Mouse (Mus musculus) duodenum, adult 2 months (tissue): Measurements from ENCODE around the gene Gfy. TPM values are rescaled to one million over a fixed set of nuclear protein-coding genes. Genes with fewer than 3 reads are reported as not detected.

Experiments
- polyA plus RNA-seq: library from polyadenylated mRNA; depleted of rRNA; stranded (reverse); fragments of >200 nt; gene quantifications from 2 replicates; pipeline ENCODE4 v1.2.3, GENCODE M21; 2012; ENCODE audit warnings: low replicate concordance; rRNA removed

Gene Gfy
- polyA plus RNA-seq: not detected in 2 replicates

DNA sequence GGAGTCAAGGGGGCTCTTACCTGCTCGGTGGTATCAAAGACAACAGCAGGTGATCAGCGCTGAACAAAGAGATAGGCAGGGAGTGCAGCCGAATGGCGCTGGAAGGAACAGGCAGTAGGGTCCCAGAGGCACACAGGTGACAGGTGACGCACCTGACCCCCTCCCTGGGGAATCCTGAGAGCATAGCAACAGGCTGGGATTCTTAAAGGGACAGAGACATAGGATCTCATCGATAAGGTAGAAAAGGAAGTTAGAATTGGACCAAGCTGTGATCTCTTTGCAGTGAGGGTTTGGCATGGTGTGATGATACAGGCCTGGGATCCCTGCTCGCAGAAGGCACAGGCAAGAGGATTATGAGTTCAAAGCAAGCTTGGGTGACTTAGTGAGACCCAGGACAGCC is at the start of gene Gfy:
Gene Gfy, minus strand, starts transcription at position 101 of the 400 bp plus-strand sequence.

DNA sequence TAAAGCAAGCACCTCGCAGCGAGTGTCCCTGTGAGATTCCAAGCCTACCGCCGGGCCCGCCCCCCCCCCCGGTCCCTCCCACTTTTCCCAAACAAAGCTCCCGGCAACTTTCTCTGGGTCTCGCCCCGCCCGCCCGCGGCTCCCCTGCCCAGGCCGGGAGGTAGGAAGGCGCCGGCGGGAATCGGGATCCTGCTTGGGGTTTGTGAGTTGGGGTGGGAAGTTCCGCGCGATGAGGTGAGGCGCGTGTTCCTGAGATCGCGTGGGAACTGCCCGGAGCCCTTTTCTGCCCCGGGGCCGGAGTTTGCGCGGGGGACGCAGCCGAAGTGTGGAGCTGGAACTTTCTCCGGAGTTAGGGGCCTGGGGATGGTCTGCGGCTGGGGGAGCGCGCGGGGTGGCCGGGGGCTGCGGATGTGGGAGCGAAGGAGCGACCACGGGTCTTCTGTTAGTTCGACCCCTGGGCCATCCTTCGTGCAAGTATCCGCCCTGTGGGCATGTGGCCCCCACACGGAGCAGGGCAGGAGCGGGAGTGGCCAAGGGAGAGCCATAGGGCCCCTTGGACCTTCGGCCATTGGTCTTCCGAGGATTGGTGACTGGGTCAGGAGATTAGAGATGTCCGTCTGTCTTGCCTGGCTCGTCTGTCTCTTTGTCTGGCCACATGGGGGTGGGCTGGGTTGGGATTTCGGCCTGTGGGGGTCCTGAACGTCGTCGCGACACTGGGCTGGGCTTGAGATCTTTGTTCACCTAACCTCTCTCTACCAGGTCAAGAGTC is 36.5 kb upstream of the Gfy start, which contains the start of gene Tead2:
Gene Tead2, plus strand, starts transcription at position 81 of the 769 bp plus-strand sequence.

DNA sequence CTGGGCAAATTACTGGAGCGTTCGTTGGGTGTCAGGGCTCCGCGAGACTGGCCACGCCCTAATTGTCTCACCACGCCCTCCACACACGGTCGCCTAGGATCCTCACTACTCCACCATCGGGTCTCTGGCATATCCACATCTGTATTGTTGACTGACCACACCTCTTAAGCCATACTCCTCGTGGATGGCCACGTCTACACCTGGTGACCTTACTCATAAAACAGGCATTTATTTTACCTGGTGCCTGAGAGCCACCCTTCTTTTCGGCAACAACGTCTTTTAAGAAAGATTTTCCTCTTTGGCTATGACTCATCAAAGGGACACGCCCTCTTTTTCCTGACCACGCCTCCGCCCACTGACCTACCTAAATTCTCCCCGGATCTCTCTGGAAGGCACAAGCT is 32.5 kb upstream of the Gfy start, which contains the start of gene Dkkl1:
Gene Dkkl1, minus strand, starts transcription at position 297 of the 401 bp plus-strand sequence.

DNA sequence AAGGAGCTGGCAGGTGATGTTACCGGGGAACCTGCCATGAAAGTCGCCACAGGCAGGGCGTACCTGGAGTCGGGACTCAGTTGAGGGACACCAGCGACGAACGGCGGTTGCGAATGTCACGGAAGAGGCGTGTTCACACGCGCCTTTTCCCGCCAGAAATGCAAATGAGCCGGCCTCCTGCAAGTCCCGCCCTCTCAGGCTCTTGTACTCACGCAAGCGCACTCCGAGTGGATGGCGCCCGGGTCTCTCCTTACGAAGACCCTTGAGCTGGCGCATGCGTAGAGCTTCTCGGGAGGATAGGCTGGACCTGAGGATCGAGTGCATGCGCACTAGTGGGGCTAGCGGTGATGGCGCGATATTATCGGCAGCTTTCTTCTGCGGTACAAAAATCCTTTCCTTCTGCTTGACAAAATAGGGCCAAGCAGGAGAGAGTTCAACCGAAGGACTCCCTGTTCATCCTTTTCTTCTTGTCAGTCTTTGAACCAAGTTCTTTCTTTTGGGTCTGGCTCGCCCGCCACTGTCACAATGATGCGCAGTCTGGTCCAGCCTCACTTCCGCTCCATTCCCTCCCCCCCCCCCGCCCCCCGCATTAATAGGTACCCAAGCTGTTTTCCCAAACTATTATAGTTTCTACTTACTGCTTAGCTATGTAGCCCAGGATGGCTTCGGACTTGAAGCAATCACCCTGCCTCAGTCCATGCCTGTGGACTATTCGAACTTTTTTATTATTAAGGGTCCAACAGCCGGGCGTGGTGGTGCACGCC is 25.2 kb upstream of the Gfy start, which contains the start of gene Ccdc155:
Gene Ccdc155, minus strand, starts transcription at position 513 of the 764 bp plus-strand sequence.

DNA sequence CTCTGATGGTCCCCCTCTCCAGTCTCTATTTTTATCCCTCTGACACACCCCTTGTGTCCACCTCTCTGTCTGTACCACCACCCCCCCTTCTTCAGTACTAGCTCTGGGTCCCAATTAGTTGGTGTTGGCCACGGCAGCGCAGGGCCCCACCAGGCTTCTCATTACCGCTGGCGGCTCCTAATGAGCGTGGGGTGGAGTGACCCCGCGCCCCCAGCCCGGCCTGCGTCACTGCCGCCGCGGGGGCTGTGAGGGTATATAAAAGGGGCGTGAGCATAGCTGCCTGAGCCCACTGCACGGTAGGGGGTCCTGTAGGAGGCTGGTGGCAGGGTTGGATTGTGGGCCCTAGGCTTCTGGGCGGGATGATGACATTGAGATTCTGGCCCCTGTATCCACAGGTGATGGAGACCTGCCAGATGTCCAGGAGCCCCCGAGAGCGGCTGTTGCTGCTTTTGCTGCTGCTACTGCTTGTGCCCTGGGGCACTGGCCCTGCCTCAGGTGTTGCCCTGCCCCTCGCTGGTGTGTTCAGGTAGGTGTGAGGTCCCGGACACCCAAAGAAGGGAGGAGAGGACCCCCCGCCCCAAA is 1.6 kb upstream of the Gfy start, which contains the start of gene Pth2:
Gene Pth2, plus strand, starts transcription at position 100 of the 582 bp plus-strand sequence.

DNA sequence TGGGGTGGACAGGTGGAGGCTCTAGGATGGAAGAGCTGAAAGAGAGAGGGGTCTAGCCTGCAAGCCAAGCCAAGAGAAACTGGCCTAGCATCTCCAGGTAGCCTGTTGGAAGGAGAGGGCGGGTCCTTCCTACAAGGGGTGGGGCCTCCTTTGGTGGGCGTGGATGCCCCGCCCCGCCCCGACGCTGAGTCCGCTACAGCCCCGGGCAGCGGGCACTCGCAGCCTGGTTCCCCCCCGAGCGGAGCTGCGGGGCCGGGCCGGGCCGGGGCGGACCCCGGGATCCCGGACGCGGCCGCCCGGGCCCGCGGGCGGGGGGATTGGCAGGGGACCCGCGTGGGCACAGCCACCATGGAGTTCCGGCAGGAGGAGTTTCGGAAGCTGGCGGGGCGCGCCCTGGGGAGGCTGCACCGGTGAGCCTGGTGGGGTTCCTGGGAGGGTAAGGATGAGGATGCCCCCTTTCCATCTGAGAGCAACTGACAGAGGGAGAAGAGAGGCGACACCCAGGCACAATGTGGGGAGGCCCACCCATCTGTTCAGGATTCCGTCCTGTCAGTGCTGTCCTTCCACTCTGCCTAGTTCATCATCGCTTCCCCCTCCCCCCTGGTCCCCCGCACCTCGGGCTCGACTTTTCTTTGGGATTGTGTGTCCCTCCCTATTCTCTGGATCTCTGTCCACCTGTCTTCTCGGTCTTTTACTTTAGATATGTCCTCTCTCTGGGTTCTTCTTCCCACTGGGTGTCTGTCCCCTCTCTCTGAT is 15.5 kb downstream of the Gfy start, which contains the start of gene Slc17a7:
Gene Slc17a7, plus strand, starts transcription at position 215 of the 756 bp plus-strand sequence.

DNA sequence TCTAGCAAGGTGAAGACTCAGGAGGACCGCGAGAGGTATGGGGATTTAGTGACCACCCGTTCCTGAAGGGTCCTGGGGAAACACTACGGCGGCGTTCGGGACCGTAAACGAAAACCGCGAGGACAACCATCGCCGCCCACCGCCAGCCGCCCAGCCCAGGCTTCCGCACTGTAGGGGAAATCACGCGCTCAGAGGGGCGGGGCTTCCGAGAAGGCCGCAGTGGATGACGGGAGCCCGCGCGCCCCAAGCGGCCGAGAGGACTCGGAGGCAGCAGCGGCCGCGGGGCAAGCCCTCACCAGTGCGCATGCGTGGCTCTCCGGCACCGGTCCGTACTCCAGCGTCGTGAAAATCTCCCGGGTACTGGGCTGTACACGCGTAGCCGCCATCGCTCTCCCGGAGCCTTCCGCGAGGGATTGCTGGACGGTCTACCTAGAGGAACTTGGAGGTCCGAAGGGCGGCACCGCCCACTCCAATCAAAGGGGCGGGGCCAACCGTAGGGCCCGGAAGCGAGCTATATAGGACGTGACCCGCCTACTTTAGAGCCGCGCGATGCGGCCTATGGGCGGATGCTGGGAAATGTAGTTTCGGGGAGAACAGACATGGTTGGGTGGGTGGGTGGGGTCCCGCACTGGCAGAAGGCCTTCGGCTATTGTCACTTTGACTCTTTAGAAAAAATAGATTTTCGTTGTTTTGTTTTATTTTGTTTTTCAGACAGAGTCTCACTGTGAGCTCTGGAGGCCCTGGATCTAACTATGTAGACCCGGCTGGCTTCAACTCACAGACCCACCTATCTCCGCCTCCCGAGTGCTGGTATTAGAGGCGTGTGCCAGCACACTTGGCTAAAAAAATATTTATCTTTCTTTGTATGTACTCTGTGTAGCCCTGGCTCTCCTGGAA is 25.0 kb downstream of the Gfy start, which contains the start of the genes Pih1d1 and Aldh16a1:
Gene Pih1d1, plus strand, starts transcription at position 208 of the 897 bp plus-strand sequence.
Gene Aldh16a1, minus strand, starts transcription at position 489 of the 897 bp plus-strand sequence.

DNA sequence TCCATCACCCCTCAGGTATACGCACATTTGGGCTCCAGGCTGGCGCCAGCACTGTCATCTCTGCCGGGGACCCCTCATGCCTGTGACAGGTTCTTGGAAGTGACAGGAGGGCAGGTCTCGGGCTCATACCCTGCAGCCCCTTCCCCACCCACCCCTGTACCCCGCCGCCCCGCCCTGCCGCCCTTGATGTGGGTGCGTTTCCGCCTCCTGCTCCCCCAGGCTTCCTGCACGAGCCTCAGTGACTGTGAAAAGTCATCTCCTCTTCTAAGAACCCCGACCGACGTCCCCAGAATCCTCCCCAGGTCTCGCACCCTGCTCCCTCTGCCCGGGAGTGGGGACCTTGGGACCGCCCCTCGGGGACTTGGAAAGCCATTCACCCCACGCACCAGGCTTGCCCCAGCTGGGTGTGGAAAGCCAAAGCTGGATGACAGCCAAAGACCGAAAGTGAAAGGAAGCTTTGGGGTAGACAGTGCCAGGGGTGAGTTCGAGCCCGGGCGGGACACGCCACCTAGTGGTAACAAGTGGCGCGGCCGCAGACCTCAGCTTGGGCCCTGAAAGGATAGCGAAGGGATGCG is 43.3 kb downstream of the Gfy start, which contains the start of the genes Gm45713 and Flt3l:
Gene Gm45713, minus strand, starts transcription at position 239 of the 575 bp plus-strand sequence.
Gene Flt3l, minus strand, starts transcription at position 440 of the 575 bp plus-strand sequence.

DNA sequence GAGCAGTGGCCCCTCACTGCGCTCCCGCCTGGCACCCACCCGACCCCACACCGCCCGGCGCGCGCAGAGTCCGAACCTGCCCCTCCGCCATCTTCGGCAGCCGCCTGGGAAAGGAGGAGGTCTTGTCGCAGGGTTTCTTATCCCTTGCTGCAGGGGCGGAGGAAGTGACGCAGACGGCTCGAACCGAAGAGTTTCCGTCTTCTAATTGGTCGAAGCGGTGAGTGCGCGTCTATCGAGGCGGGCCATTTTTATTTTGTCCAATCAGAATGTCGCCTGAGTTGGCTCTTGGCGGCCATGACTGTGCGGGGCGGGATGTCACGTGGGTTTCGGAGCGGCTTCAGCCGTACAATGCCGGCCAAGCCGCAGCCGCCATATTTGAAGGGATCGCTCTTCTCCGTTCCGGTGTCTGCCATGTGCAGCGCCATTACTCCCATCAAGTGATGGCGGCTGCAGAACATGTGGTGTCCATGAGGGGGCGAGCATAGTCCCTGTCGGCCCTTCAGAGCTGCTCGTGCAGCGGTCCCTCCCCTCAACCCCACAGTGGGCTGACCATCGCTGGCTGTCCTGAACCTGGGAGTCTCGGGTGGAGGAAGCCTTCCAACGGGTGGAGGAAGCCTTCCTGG is 50.6 kb downstream of the Gfy start, which contains the start of gene Rpl13a:
Gene Rpl13a, minus strand, starts transcription at position 138 of the 623 bp plus-strand sequence.

Other genes with a start within 250 kb of the Gfy start
- gene Tsks, start 236.4 kb downstream of the Gfy start, polyA plus RNA-seq: 0.49 TPM in 1 of 2 replicates, not detected in the other
- gene Cpt1c, start 204.7 kb downstream of the Gfy start, polyA plus RNA-seq: 6.7 and 11.1 TPM in 2 replicates
- 45.6 and 61.7 TPM in 2 replicates for gene Prmt1, start 193.0 kb downstream of the Gfy start, polyA plus RNA-seq
- gene Irf3, start 181.9 kb downstream of the Gfy start, polyA plus RNA-seq: 70.7 and 84.2 TPM in 2 replicates
- 26.3 and 28.8 TPM in 2 replicates for gene Bcl2l12, start 180.9 kb downstream of the Gfy start, polyA plus RNA-seq
- gene Scaf1, start 163.2 kb downstream of the Gfy start, polyA plus RNA-seq: 59.7 and 64.8 TPM in 2 replicates
- gene Rras, start 161.6 kb downstream of the Gfy start, polyA plus RNA-seq: 76.8 and 77.3 TPM in 2 replicates
- 8.5 and 9.7 TPM in 2 replicates for gene Prr12, start 126.7 kb downstream of the Gfy start, polyA plus RNA-seq
- 47.3 and 54.0 TPM in 2 replicates for gene Nosip, start 117.1 kb downstream of the Gfy start, polyA plus RNA-seq
- gene Prrg2, start 116.9 kb downstream of the Gfy start, polyA plus RNA-seq: 145 and 313 TPM in 2 replicates
- 42.1 and 62.3 TPM in 2 replicates for gene Rcn3, start 87.3 kb downstream of the Gfy start, polyA plus RNA-seq
- 84.8 and 148 TPM in 2 replicates for gene Fcgrt, start 75.7 kb downstream of the Gfy start, polyA plus RNA-seq
- gene Rps11, start 55.1 kb downstream of the Gfy start, polyA plus RNA-seq: 86.3 and 120 TPM in 2 replicates
- gene Rpl13a, start 50.8 kb downstream of the Gfy start, polyA plus RNA-seq: 462 and 1,279 TPM in 2 replicates
- 2.6 TPM in 1 of 2 replicates, not detected in the other for gene Gm45713, start 43.3 kb downstream of the Gfy start, polyA plus RNA-seq
- gene Flt3l, start 43.1 kb downstream of the Gfy start, polyA plus RNA-seq: 41.6 and 41.8 TPM in 2 replicates
- gene Pih1d1, start 25.3 kb downstream of the Gfy start, polyA plus RNA-seq: 33.6 and 51.7 TPM in 2 replicates
- 214 and 420 TPM in 2 replicates for gene Aldh16a1, start 25.0 kb downstream of the Gfy start, polyA plus RNA-seq
- 0.07 and 0.09 TPM in 2 replicates for gene Slc17a7, start 15.6 kb downstream of the Gfy start, polyA plus RNA-seq
- gene Pth2, start 1.4 kb upstream of the Gfy start, polyA plus RNA-seq: not detected in 2 replicates
- gene Ccdc155, start 25.3 kb upstream of the Gfy start, polyA plus RNA-seq: 0.04 TPM in 1 of 2 replicates, not detected in the other
- 0.11 and 1.4 TPM in 2 replicates for gene Dkkl1, start 32.6 kb upstream of the Gfy start, polyA plus RNA-seq
- gene Tead2, start 36.2 kb upstream of the Gfy start, polyA plus RNA-seq: 7.2 and 14.7 TPM in 2 replicates
- gene Cd37, start 59.5 kb upstream of the Gfy start, polyA plus RNA-seq: 12.2 and 41.2 TPM in 2 replicates
- not detected in 2 replicates for gene Slc6a16, start 61.5 kb upstream of the Gfy start, polyA plus RNA-seq
- 0.13 TPM in 1 of 2 replicates, not detected in the other for gene Slc6a21, start 97.9 kb upstream of the Gfy start, polyA plus RNA-seq
- 125 and 254 TPM in 2 replicates for gene Trpm4, start 154.2 kb upstream of the Gfy start, polyA plus RNA-seq
- gene Hrc, start 155.7 kb upstream of the Gfy start, polyA plus RNA-seq: 0.09 and 0.55 TPM in 2 replicates
- 34.3 and 84.9 TPM in 2 replicates for gene Ppfia3, start 187.4 kb upstream of the Gfy start, polyA plus RNA-seq
- gene Lin7b, start 191.0 kb upstream of the Gfy start, polyA plus RNA-seq: 2.5 and 6.3 TPM in 2 replicates
- 112 and 146 TPM in 2 replicates for gene Snrnp70, start 216.2 kb upstream of the Gfy start, polyA plus RNA-seq
- gene Kcna7, start 226.1 kb upstream of the Gfy start, polyA plus RNA-seq: 0.05 TPM in 2 replicates
- 0.05 and 0.39 TPM in 2 replicates for gene Ntf5, start 234.1 kb upstream of the Gfy start, polyA plus RNA-seq
- gene Lhb, start 241.3 kb upstream of the Gfy start, polyA plus RNA-seq: 0.26 TPM in 1 of 2 replicates, not detected in the other